Mouse (Mus musculus) megakaryocyte progenitor cell, adult 5-6 weeks (primary cell): Measurements from ENCODE around the gene Veph1. TPM values are rescaled to one million over a fixed set of nuclear protein-coding genes. Genes with fewer than 3 reads are reported as not detected.

Experiments used
- ATAC-seq: replicated peaks from 2 replicates; pipeline ENCODE4 v1.8.0; 2016; ENCODE audit warnings: mild to moderate bottlenecking, moderate TSS enrichment, inconsistent platforms; ENCODE audit not compliant: poor library complexity
- total RNA-seq, 2 experiments: library from RNA; stranded (forward) in 1 of 2; stranded (reverse) in 1 of 2; fragments of 157-497, 149-512 nt in 1 of 2; fragments of 200-1000 nt in 1 of 2; gene quantifications; 2 replicates each; pipeline versions ENCODE4 v1.2.3 to v1.2.4; 2015 to 2017

Gene Veph1
- total RNA-seq, 2 experiments from 2014 or later: not detected

DNA sequence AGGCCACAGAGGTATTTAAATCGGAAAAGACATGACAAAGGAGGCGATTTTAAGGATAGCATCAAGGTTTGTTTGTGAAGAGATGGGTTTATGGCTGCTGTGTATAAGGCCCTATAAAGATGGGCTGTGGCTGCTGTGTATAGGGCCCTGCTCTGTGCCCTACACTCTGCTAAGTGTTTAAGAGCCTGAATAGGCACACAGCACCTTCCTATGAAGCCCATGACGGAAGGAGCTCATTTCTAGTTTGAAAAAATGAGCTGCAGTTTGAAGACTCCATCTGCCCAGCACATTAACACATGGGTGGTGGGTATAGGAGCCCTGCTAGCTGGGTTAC is 194.1 kb downstream of the Veph1 start:
- ATAC-seq: no peak

DNA sequence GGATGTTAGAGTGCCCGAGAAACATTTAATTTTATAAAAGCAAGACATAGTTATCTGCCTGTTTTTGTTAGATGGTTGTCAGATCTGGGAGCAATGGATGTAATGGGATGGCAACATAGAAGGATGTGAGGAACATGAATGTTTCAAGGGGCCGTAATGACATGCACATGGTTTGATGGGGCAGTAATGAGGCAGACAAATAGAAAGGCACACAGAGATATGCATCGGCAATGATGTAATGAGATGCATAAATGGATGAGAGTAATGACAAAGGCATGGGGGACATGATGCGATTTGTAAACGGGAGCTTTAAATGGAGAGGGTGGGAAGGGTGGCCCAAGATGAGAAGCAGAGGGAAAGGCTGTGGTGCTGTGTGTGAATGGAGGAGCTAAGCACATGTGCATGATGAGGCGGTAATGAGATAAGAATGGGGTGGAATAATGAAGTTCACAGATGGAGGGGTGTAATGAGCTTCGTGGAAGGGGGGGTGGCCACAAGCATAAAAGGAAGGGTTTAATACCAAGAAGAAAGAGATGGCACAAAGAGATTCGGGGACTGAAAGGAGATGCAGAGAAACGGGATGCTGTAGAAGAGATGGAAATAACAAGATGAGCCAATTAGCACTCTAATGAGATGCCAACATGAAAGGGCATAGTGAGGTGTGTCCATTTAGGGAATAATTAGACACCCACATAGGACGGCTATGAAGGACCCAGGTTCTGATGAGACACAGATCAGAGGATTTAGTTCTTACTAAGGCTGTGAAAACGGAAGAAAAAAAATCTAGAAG is 194.6 kb downstream of the Veph1 start:
- no peak for ATAC-seq

DNA sequence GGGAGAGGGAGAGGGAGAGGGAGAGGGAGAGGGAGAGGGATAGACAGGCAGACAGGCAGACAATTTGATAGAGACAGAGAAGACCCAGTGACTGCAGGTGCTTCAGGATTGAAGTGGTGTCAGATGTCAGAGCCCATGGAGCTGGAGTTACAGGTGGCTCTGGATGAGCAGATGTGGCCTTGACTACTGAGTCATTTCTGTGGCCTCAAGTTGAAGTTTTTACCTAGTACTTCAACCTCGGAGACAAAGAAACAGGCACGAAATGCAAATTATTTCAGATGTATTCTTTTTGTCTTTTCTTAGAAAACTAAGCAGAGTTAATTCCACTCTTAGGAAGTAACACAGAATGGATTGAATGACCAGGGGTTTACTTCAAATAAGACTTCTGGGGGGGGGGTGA is 195.6 kb downstream of the Veph1 start:
- ATAC-seq: no peak

DNA sequence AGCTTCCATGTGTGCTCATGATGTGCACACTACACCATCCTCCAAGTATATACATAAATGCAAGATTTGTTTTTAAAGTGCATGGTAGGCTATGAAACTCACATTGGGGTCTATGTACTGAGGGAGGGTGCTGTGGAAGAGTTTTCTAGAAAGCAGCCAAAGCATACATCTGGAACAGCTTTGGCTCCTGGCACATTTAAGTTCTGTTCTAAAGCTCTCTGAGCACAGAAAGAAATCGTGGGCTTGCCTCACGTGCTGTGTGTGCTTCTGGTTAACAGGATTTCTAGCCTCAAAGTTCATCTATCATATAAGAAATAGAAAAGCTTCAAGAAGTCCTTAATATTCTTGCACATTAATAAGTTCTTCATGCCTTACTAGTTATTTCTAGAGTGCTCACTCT is 204.9 kb downstream of the Veph1 start:
- ATAC-seq: no peak

DNA sequence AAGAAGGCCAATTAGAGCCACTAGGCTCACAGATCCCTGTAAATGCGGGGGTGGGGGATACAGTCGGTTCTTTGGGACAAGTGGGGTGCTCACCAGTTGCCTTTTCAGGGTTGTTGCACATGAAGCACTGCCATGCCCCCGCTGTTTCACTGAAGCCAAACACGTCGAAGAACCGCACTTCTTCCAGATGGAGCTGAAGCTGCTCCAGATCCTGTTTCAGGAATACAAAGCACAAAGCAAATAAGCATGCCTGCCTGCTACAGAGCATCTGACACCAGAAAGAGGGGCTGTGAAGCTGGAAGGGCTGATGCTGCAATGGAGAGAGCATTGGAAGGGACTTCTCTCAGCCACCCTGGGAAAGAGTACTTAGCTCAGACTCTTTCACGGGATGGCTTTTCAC is 209.0 kb downstream of the Veph1 start:
- ATAC-seq: no peak

DNA sequence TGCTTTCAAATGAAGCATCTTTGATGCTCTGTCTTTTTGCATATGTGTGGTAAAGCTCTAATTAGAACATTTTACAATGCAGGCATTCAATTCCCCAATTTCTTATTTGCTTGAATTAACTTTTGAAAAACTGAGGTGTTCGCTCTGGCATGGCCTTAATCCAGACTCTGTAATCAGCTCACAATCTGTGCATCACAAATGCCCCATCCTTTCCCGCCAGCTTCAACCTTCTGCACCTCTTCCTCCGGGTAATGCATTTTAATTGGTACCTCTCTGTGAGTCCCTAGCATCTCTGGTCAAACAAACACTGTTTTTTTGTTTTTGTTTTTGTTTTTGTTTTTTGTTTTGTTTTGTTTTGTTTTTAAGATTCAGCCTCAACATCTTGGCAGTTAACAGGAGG is 212.8 kb downstream of the Veph1 start:
- ATAC-seq: no peak

DNA sequence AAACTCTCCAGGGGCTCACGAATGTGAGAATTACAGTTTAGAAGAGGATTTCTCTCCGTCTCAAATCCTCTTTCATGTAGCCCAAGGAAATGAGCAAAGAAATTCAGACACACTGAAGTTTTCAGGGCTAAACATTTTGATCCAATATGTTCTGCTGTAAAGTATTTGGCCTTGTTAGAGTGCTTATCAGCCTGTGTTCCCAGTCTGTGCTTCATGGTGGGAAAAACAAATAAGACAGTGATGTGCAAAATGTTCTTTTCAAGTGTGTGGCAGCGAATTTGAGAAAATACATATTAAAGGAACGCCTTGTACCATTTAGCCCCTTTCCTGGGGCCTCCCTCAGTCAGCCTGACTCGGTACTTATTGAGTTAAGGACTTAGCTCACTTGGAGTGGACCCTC is 213.2 kb downstream of the Veph1 start:
- no peak for ATAC-seq

DNA sequence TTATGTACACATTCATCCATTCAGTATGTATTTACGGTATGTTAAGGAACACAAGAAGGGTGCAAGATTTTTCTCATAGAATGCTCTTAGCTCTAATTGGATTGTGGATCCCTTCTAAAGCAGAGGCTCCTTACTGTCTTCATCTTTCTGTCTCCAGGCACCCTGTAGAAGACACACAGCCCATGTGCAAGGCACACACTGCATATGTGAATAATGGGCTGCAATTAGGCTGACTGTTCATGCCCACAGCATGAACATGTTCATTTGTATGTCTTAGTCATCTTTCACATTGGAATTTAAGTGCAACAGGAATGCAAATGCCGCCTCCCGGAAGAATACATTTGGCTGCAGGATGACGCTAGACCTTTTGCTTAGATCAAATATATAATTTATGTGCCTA is 213.7 kb downstream of the Veph1 start:
- ATAC-seq: no peak

DNA sequence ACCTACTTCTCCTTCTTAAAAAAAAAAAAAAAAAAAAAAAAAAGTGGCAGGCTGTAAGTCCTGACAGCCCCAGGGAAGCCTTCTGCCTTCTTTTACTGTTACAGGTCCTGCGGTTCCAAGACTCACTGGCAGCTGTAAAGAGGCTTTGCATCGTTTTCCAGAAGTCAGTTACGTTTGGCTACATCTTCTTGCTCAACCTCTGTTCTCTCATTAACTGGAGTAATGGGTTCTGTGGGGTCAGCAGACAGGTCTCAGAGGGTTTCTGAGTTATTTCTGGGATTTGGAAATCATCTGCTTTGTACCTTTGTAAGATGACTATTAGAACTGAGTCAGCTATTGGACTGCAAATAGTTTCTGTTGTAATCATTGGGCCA is 215.3 kb downstream of the Veph1 start:
- peak; percentile 44; the same call in 1 of the 2 replicates for ATAC-seq

DNA sequence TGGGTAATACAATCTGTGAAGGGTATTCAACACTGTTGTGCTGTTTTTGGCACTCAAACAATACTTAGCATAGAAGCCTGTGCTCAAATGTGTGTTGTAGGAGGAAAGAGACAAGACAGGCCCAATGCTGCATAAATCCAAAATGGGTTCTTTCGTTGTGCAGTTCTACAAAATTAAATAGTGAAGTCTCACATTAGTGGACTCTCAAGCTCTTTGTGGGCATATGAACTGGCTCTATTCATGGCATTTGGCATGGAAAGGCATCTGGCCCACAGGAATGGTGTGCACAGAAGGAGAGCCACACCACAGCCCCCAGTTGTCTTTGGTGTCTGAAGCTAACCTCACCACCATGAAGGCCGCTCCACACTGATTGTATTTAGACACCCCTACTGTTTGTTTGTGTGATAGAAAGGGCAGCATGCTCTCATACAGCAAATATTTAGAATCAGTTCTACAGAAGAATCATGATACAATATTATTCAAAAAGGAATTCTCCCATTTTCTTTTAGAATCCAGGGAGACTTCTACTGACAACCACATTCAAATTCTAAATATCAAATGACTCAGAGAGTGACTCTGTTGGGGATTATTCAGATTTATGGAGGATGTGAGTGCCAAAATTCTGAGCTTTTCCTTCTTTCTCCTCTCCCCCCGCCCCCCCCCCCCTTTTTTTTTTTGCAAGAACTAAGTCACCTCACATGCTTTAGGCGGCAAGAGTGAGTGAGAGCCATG is 215.8 kb downstream of the Veph1 start:
- no peak for ATAC-seq

DNA sequence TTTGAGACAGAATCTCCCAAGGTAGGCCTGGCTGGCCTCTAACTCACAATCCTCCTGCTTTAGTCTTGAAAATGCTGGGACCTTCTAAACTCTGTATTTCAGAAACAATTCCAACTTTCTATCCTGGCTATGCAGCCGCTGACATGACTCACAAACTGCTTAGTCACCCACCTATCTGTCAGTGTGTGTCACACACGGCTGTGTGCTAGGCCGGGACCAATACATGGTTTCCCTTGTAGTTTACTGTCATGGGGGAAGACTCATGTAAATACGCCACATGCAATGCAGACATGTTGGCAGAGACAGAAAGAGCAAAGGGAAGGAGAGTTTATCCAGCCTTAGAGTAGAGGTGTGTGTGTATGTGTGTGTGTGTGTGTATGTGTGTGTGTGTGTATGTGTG is 216.8 kb downstream of the Veph1 start:
- no peak for ATAC-seq

DNA sequence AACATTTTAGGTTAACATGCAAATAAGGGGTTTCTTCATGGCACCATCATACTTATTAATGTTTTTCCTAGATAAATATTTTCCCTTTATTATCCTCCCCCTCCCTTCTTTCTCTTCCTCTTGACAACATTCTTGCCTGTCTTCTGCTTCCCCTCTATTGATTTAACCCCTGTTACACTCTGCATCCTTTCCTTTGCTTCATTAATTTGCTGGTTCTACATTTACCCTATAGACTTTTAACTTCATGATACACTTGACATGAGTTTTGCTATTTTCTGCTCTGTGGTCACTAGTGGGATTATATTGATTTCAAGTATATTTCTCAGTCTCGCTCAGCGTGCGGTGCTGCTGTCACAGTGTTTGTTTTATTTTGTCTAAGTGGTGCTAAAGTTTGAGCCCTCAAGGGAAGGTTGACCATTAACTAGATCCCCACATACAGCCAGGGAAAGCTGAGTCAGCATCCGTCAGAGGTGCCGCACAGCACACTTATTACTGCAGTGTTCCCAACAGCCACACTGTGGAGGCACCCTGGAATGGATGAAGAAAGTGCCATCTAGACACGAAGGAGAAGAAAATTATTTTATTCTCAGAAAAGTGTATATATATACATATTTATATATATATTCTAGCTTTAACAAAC is 217.6 kb downstream of the Veph1 start:
- ATAC-seq: no peak

DNA sequence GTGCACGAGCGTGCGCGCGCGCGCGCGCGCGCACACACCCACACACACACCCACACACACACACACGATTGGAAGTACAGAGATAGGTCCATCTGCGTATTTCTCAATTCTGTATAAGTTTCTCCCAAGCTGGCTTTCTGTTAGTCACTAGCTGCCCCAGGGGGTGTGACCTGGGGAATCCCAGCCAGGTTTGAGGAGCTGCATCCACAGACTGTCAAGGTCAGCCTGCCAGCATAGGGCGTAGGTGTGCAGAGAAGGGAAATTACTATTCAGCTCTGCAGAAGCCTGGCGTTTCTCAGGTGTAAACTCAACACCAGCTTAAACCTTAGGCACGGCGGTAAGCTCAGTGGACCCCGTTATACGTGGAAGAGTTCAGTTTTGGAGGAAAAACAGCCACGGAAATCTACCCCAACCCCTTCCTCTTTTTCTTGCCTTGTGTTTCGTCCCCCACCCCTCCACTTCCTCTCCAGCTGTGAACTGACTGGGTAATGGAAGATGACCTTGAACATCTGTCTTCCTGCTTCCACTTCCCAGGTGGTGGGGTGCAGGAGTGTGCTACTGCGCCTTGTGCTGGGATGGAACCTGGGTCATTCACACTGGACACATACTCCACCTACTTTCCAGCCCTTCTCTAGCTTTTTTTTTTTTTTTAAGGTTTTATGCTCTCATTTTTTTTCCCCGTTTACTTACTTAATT is 218.5 kb downstream of the Veph1 start:
- ATAC-seq: peak; percentile 73

DNA sequence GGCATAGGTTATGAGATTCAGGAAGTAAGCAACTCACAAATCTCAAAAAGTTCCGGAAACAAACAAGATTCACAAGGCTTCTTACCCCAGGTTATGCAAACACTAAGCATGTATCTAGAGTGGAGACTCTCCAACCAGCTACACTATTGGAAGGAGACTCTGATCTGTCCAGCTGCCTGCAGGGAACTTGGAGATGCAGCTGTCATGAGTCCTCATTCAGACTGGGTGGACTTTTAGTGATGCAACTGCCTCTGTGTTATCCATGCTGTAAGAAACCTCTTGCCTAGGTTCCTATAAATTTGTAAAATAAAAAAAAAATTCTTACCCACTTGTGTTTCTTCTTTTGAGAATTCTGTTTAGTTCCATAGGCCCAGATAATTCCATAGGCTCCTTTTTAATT is 226.4 kb downstream of the Veph1 start:
- ATAC-seq: no peak

DNA sequence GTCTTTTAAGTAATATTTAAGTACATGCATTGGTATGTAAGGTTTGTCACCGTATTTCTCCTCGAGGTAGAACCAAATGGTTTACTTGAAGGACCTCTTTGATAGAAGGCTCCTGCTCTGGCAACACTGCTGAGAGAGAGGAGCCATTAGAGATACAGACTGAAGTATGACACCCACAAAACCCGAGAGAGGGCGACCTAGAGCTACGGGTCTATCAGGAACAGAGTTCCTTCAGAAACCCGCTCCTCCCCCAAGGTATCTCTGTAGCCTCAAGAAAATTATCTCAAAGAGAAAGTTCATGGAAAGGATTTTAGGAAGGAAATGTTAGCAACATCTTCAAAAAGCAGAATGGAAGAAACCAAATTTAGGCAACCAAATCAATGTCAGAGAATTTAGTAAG is 232.8 kb downstream of the Veph1 start:
- peak; percentile 57; the same call in 1 of the 2 replicates for ATAC-seq

DNA sequence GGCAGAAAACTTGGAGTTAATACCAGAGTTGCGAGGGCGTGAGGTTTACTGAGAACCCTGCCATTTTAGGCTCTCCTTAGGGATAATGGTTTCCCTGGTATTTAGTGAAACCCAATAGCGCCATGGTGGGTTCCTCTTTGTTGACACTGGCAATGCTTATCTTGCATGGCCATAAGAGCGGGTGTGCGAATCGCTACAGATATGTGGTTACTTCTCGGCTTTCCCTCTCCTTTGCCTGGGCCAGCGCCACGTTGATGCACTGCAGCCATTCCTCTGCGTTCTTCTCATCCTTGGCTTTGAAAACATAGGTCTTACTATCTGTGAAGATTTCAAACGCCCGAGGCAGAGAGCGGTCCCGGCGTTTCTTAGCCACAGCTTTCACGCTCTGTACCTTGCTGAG is 239.7 kb downstream of the Veph1 start:
- no peak for ATAC-seq

DNA sequence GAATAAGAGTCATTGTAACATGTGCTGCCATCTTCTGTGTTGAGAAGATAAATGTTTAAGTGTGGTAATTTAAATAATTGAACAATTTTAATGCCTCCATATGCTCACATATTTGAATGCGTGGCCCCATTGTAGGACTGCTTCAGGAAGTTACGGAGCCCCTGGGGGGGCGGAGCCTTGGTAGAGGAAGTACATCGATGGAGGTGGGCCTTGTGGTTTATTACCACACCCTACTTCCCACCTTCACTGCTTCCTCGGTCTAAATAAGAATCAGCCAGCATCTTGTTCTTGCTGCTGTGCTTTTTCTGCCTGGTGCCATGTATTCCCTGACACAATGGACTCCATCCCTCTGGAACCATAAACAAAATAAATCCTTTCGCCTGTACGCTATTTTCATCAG is 241.0 kb downstream of the Veph1 start:
- ATAC-seq: peak; percentile 74

DNA sequence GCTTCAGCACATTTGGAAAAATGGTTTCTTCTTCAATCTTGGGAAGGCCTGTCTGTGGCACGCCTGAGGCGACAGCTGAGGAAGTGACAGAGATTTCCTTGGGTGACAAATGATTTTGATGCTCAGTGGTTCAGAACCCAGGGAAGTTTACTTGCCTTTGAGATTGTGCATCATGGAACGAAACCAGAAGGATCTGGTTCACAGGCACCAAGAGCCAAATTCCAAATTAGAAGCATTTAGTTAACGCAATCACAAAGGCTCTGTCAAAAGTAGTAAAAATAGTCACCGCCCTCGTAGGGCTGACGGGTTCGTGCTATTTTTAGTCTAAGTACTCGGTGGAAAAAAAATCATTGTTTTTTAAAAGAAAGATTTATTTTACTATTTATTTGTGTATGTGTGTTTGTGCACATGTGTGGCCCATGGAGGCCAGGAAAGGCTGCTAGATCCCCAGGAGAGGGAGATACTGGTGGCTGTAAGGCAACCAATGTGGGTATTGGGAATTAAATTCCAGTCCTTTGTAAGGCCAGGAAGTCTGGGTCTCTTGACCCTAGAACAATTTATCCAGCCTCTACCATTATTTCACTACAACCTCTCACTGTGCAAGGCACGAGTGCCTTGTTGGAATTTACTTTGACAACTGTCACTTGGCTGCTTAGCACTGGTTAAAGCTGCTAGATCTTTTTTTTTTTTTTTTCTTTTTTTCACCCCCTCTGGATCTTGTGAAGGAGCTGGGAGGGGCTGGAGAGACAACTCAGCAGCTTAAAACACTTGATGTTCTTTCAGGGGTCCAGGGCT is 246.3 kb downstream of the Veph1 start:
- no peak for ATAC-seq

DNA sequence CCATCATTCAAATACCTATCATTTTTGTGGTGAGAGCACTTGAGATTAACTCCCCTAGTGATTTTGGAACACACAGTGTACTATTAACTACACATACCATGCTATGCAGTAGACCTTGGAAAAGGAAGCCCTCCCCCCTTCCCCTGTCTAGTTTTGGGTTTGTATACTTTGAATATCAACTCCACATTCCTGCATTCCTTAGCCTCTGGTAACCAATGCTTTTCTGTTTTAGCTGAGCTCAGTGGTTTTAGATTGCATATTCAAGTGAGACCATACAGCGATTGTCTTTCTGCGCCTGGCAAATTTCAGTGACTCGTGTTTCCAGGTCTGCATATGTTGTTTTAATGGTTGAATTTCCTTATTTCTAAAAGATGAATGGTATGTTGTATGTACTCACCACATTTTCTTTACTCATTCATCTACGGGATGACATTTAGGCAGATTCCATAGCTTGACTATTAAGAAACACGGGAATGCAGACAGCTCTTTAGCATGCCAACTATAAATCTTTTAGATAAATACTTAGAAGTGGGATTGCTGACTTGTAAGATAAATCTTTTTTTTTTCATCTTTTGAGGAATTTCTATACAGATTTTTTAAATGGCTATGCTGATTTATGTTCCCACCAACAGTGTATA is 255.7 kb downstream of the Veph1 start:
- ATAC-seq: no peak

DNA sequence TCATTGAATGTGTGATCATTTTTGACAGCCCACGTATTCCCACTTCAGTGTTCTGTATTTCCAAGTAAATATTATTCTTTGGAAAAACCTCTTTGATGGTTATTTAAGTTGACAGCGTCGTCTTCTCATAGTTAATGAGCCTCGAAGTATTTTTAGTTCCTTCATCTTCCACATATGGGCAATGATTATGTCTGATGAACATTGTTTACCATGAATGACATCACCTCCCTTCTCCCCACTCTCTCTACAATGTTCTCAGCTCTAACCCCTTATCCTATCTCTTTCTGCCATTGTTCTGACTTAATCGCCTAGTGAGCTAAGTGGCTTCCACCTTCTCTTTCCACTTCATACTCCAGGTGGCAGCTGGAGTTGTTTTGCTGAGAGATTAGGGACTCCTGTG is 261.4 kb downstream of the Veph1 start:
- ATAC-seq: no peak
